Mouse (Mus musculus) MEL (cell line): ENCODE results near the gene Col10a1.

Experiments
- BHLHE40 ChIP-seq: IDR thresholded peaks from 2 replicates; pipeline ENCODE4 v1.6.1; 2012; ENCODE audit warnings: low read depth, mild to moderate bottlenecking, inconsistent platforms, low read length, improper control_type of control experiment, borderline replicate concordance
- CTCF ChIP-seq, 3 experiments: IDR thresholded peaks in 2 of 3; conservative IDR thresholded peaks in 1 of 3; 2 replicates each; pipeline ENCODE4 v1.5.1; 2011 to 2012; ENCODE audit warnings: low read length in 3 of 3, low read depth in 2 of 3, mild to moderate bottlenecking in 2 of 3, improper control_type of control experiment in 1 of 3, inconsistent platforms in 1 of 3, mixed read lengths in 1 of 3, moderate library complexity in 1 of 3; ENCODE audit not compliant: control insufficient read depth in 1 of 3, insufficient read depth in 1 of 3, poor library complexity in 1 of 3, severe bottlenecking in 1 of 3
- GABPA ChIP-seq: IDR thresholded peaks from 2 replicates; pipeline ENCODE4 v1.6.1; 2012; ENCODE audit warnings: low read depth, mild to moderate bottlenecking, inconsistent platforms, low read length, improper control_type of control experiment, moderate library complexity
- JUND ChIP-seq: IDR thresholded peaks from 2 replicates; pipeline ENCODE4 v1.6.1; 2011; ENCODE audit warnings: low read depth, mild to moderate bottlenecking, improper control_type of control experiment, low read length
- MAFK ChIP-seq: IDR thresholded peaks from 2 replicates; pipeline ENCODE4 v1.6.1; 2011; ENCODE audit warnings: low read depth, mild to moderate bottlenecking, low read length, improper control_type of control experiment, borderline replicate concordance
- MXI1 ChIP-seq: IDR thresholded peaks from 2 replicates; pipeline ENCODE4 v1.6.1; 2011; ENCODE audit warnings: mild to moderate bottlenecking, low read depth, low read length, improper control_type of control experiment
- POLR2A ChIP-seq, 2 experiments: IDR thresholded peaks; 2 replicates each; pipeline ENCODE4 v1.6.1; 2011 to 2012; ENCODE audit warnings: low read length in 2 of 2, mild to moderate bottlenecking in 2 of 2, control low read depth in 1 of 2, improper control_type of control experiment in 1 of 2, low read depth in 1 of 2, moderate library complexity in 1 of 2; ENCODE audit not compliant: control insufficient read depth in 1 of 2, insufficient read depth in 1 of 2, poor library complexity in 1 of 2
- POLR2AphosphoS5 ChIP-seq: IDR thresholded peaks from 2 replicates; pipeline ENCODE4 v1.6.1; 2012; ENCODE audit warnings: low read depth, borderline replicate concordance, mild to moderate bottlenecking, inconsistent platforms, low read length, moderate library complexity, mixed read lengths
- TCF12 ChIP-seq: IDR thresholded peaks from 2 replicates; pipeline ENCODE4 v1.6.1; 2014; ENCODE audit warnings: low read depth, mild to moderate bottlenecking, inconsistent platforms, low read length, improper control_type of control experiment, moderate library complexity

GRCm38 (mm10) chr10:34396959-34397358, 7.2 kb downstream of the Col10a1 start:
- no peak for TF ChIP-seq TCF12
- TF ChIP-seq BHLHE40, result no peak
- no peak for TF ChIP-seq CTCF (IDR thresholded peaks at IDR 0.05 in 2 of 3, conservative IDR thresholded peaks at IDR 0.05 in 1 of 3; ENCODE audit: control insufficient read depth in 1 of 3, insufficient read depth in 1 of 3, low read depth in 2 of 3, low read length in 3 of 3, poor library complexity in 1 of 3, severe bottlenecking in 1 of 3)
- no peak for TF ChIP-seq MAFK
- no peak for TF ChIP-seq JUND
- no peak for TF ChIP-seq MXI1
- no peak for TF ChIP-seq POLR2AphosphoS5
- TF ChIP-seq POLR2A (IDR thresholded peaks at IDR 0.05; ENCODE audit: control insufficient read depth in 1 of 2, insufficient read depth in 1 of 2, low read depth in 1 of 2, low read length in 2 of 2, poor library complexity in 1 of 2), result no peak
- no peak for TF ChIP-seq GABPA
